Comparison of ENCODE assay signal across 9 mouse cellular contexts in the genomic region with DNA sequence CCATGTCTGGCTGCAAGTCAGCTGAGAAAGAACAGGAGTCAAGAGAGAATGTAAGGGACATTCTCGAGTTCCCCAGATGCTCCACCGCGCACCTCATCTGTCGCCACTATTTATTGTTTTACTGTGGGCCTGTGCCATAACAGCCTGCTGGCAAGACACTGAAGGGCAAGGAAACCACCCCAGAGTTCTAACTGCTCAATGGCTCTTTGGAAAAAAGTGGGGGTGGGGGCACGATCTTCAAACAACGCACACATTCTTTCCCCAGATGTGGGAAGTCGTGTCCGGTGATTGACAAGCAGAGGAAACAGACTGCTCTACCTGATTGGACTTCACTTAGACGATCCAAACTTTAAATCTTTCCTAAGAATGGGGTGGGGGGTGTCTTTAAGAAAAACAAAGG. TPM values are rescaled to one million over a fixed set of nuclear protein-coding genes. Genes with fewer than 3 reads are reported as not detected.
A peak's percentile ranks its signal among the peaks of the same experiment; 100 is the strongest.
DNase-seq lines count a peak whose midpoint lies in the region; ATAC-seq and TF ChIP-seq lines count a peak whose summit lies in the region.
"Had no signal": no experiment of that assay in that cellular context is flagged by ENCODE, and none has a peak within 500 bp of the region (broad histone marks: within the 10 kb centered on the region; RNA-seq: fewer than 3 reads in every experiment).

No protein-coding gene starts in this region.

- H3K27me3 ChIP-seq in kidney, embryonic 14.5 days (ENCODE audit: control insufficient read depth, insufficient read depth, low read length), result no peaks in the 10 kb centered on the region
- H3K27me3 ChIP-seq in embryonic facial prominence, embryonic 14.5 days (replicated peaks; ENCODE audit: control insufficient read depth, insufficient read depth, low read length), result no peaks in the 10 kb centered on the region
- no peaks in the 10 kb centered on the region for H3K27me3 ChIP-seq in hindbrain, postnatal 0 days (ENCODE audit: insufficient read depth, low read length)
- no peaks in the 10 kb centered on the region for H3K27me3 ChIP-seq in midbrain, embryonic 16.5 days (ENCODE audit: control insufficient read depth, insufficient read depth, low read depth, low read length)

- H3K4me1 ChIP-seq in kidney, embryonic 14.5 days (ENCODE audit: control insufficient read depth, insufficient read depth, low read length), result peaks cover 47% of the 10 kb centered on the region
- H3K4me1 ChIP-seq in embryonic facial prominence, embryonic 14.5 days (ENCODE audit: control insufficient read depth, insufficient read depth, low read length), result peaks cover 57% of the 10 kb centered on the region
- H3K4me1 ChIP-seq in hindbrain, postnatal 0 days (ENCODE audit: insufficient read depth, low read length), result peaks cover 42% of the 10 kb centered on the region
- peaks cover 46% of the 10 kb centered on the region for H3K4me1 ChIP-seq in midbrain, embryonic 16.5 days (ENCODE audit: control insufficient read depth, insufficient read depth, low read length)

- no peaks in the 10 kb centered on the region for H3K9me3 ChIP-seq in kidney, embryonic 14.5 days (ENCODE audit: control insufficient read depth, low read length)
- no peaks in the 10 kb centered on the region for H3K9me3 ChIP-seq in embryonic facial prominence, embryonic 14.5 days (ENCODE audit: control insufficient read depth, low read length)
- no peaks in the 10 kb centered on the region for H3K9me3 ChIP-seq in hindbrain, postnatal 0 days (ENCODE audit: low read length)
- H3K9me3 ChIP-seq in midbrain, embryonic 16.5 days (replicated peaks; ENCODE audit: control insufficient read depth, low read length, poor library complexity, severe bottlenecking), result no peaks in the 10 kb centered on the region
- H3K9me3 ChIP-seq: megakaryocyte, embryonic 14.5 days had no signal

- DNase-seq in kidney, adult 8-10 months, result no peak
- peak; percentile 61 for DNase-seq in embryonic facial prominence, embryonic 14.5 days (ENCODE audit: low spot score)
- peak; percentile 53 for DNase-seq in hindbrain, postnatal 0 days (ENCODE audit: low spot score)
- DNase-seq in frontal cortex, postnatal 14 days (ENCODE audit: low spot score in 2 of 2), result no peak
- DNase-seq in MN1 (ENCODE audit: low spot score), result no peak

- peak; percentile 11; the same call in 1 of the 2 replicates for TF ChIP-seq CTCF in hindbrain, postnatal 0 days (IDR thresholded peaks at IDR 0.05; ENCODE audit: low read depth)

- H3K36me3 ChIP-seq in kidney, embryonic 14.5 days (ENCODE audit: control insufficient read depth, insufficient read depth, low read length), result no peaks in the 10 kb centered on the region
- H3K36me3 ChIP-seq in embryonic facial prominence, embryonic 14.5 days (ENCODE audit: control insufficient read depth, insufficient read depth, low read length), result no peaks in the 10 kb centered on the region
- no peaks in the 10 kb centered on the region for H3K36me3 ChIP-seq in hindbrain, postnatal 0 days (ENCODE audit: insufficient read depth, low read length)
- H3K36me3 ChIP-seq in midbrain, embryonic 16.5 days (ENCODE audit: control insufficient read depth, insufficient read depth, low read length), result no peaks in the 10 kb centered on the region

- peak overlapping the region; percentile 44; the same call in 1 of the 2 replicates for H3K9ac ChIP-seq in kidney, embryonic 14.5 days (ENCODE audit: low read depth, low read length)
- H3K9ac ChIP-seq in embryonic facial prominence, embryonic 14.5 days (ENCODE audit: low read depth, low read length), result peak overlapping the region; percentile 51; the same call in 1 of the 2 replicates
- peak overlapping the region; percentile 55 for H3K9ac ChIP-seq in hindbrain, postnatal 0 days (replicated peaks; ENCODE audit: low read length)
- H3K9ac ChIP-seq in midbrain, embryonic 16.5 days (ENCODE audit: low read depth, low read length), result no peak overlapping the region

- 2% methylated on average over 9 of the region's 9 CpGs for WGBS in kidney, embryonic 14.5 days
- WGBS in embryonic facial prominence, embryonic 14.5 days, result 7% methylated on average over 9 of the region's 9 CpGs
- WGBS in hindbrain, postnatal 0 days, result 16% methylated on average over 9 of the region's 9 CpGs
- WGBS in midbrain, embryonic 16.5 days, result 24% methylated on average over 9 of the region's 9 CpGs

- H3K4me2 ChIP-seq in kidney, embryonic 14.5 days (replicated peaks; ENCODE audit: low read depth, low read length), result peak overlapping the region; percentile 35
- H3K4me2 ChIP-seq in embryonic facial prominence, embryonic 14.5 days (ENCODE audit: low read depth, low read length), result peak overlapping the region; percentile 48
- peak overlapping the region; percentile 51 for H3K4me2 ChIP-seq in hindbrain, postnatal 0 days (ENCODE audit: low read depth, low read length)
- peak overlapping the region; percentile 31 for H3K4me2 ChIP-seq in midbrain, embryonic 16.5 days (ENCODE audit: low read length)

- peak overlapping the region; percentile 68; the same call in 1 of the 2 replicates for H3K27ac ChIP-seq in kidney, embryonic 14.5 days (ENCODE audit: low read depth, low read length)
- H3K27ac ChIP-seq in embryonic facial prominence, embryonic 14.5 days (replicated peaks; ENCODE audit: low read depth, low read length), result peak overlapping the region; percentile 78
- H3K27ac ChIP-seq in hindbrain, postnatal 0 days, result peak overlapping the region; percentile 91
- peak overlapping the region; percentile 69 for H3K27ac ChIP-seq in midbrain, embryonic 16.5 days (ENCODE audit: low read length)

- peak overlapping the region; percentile 23 for H3K4me3 ChIP-seq in kidney, embryonic 14.5 days (ENCODE audit: low read length)
- H3K4me3 ChIP-seq in embryonic facial prominence, embryonic 14.5 days (ENCODE audit: low read depth, low read length), result peak overlapping the region; percentile 28
- peak overlapping the region; percentile 41 for H3K4me3 ChIP-seq in hindbrain, postnatal 0 days (ENCODE audit: low read length)
- peak overlapping the region; percentile 8; the same call in 1 of the 2 replicates for H3K4me3 ChIP-seq in midbrain, embryonic 16.5 days (ENCODE audit: low read depth, low read length)
- H3K4me3 ChIP-seq: megakaryocyte, embryonic 14.5 days had no signal

- ATAC-seq in kidney, embryonic 14.5 days (ENCODE audit: low FRiP score, low TSS enrichment), result no peak
- no peak for ATAC-seq in embryonic facial prominence, embryonic 14.5 days (ENCODE audit: low read depth)
- no peak for ATAC-seq in hindbrain, postnatal 0 days
- no peak for ATAC-seq in midbrain, embryonic 16.5 days
- no peak for ATAC-seq in erythroblast, adult 5-6 weeks (replicated peaks; ENCODE audit: low FRiP score, poor library complexity, severe bottlenecking)

RNA-seq across cellular contexts. Expression of gene Sparcl1, which starts 1.5 kb away (rescaled TPM):
- 33.5 and 36.1 TPM in 2 replicates for polyA plus RNA-seq in kidney, embryonic 14.5 days (2014; fragmentation: Nextera tagmentation; extraction: Ambion mirVana)
- 108 and 117 TPM in 2 replicates for polyA plus RNA-seq in embryonic facial prominence, embryonic 14.5 days (2014; fragmentation: Nextera tagmentation; extraction: Ambion mirVana)
- 660 and 723 TPM in 2 replicates for total RNA-seq in hindbrain, postnatal 0 days (2014; rRNA removed)
- polyA plus RNA-seq in hindbrain, postnatal 0 days (2015; fragmentation: Nextera tagmentation; extraction: Ambion mirVana), result 782 and 913 TPM in 2 replicates
- polyA plus RNA-seq in midbrain, embryonic 16.5 days (2015; fragmentation: Nextera tagmentation; extraction: Ambion mirVana), result 163 and 240 TPM in 2 replicates
- not detected in 2 replicates for total RNA-seq in erythroblast, adult 5-6 weeks (2015; ENCODE audit: low replicate concordance)
- 0.85 TPM in 1 of 2 replicates, not detected in the other for total RNA-seq in erythroblast, adult 5-6 weeks (2017; ENCODE audit: low replicate concordance)

RNA-seq across cellular contexts. Expression of gene Gm17660, which starts 34.6 kb away (rescaled TPM):
- not detected in 2 replicates for polyA plus RNA-seq in kidney, embryonic 14.5 days (2014; fragmentation: Nextera tagmentation; extraction: Ambion mirVana)
- 0.47 TPM in 1 of 2 replicates, not detected in the other for polyA plus RNA-seq in embryonic facial prominence, embryonic 14.5 days (2014; fragmentation: Nextera tagmentation; extraction: Ambion mirVana)
- 0.58 TPM in 1 of 2 replicates, not detected in the other for total RNA-seq in hindbrain, postnatal 0 days (2014; rRNA removed)
- 0.61 TPM in 1 of 2 replicates, not detected in the other for polyA plus RNA-seq in hindbrain, postnatal 0 days (2015; fragmentation: Nextera tagmentation; extraction: Ambion mirVana)
- 0.80 TPM in 1 of 2 replicates, not detected in the other for polyA plus RNA-seq in midbrain, embryonic 16.5 days (2015; fragmentation: Nextera tagmentation; extraction: Ambion mirVana)
- total RNA-seq in erythroblast, adult 5-6 weeks (2015; ENCODE audit: low replicate concordance), result not detected in 2 replicates
- total RNA-seq in erythroblast, adult 5-6 weeks (2017; ENCODE audit: low replicate concordance), result not detected in 2 replicates

RNA-seq across cellular contexts. Expression of gene Dspp, which starts 58.5 kb away (rescaled TPM):
- polyA plus RNA-seq in kidney, embryonic 14.5 days (2014; fragmentation: Nextera tagmentation; extraction: Ambion mirVana), result not detected in 2 replicates
- polyA plus RNA-seq in embryonic facial prominence, embryonic 14.5 days (2014; fragmentation: Nextera tagmentation; extraction: Ambion mirVana), result not detected in 2 replicates
- not detected in 2 replicates for total RNA-seq in hindbrain, postnatal 0 days (2014; rRNA removed)
- not detected in 2 replicates for polyA plus RNA-seq in hindbrain, postnatal 0 days (2015; fragmentation: Nextera tagmentation; extraction: Ambion mirVana)
- polyA plus RNA-seq in midbrain, embryonic 16.5 days (2015; fragmentation: Nextera tagmentation; extraction: Ambion mirVana), result not detected in 2 replicates
- total RNA-seq in erythroblast, adult 5-6 weeks (2015; ENCODE audit: low replicate concordance), result not detected in 2 replicates
- not detected in 2 replicates for total RNA-seq in erythroblast, adult 5-6 weeks (2017; ENCODE audit: low replicate concordance)

Comparison
In these comparisons a context has a peak if more than half of its experiments do, and no peak if none do; other contexts are left out.
1. DNase-seq: peak in embryonic facial prominence, embryonic 14.5 days (single experiment) and hindbrain, postnatal 0 days (single experiment); none in kidney, adult 8-10 months (0 of 2), frontal cortex, postnatal 14 days (0 of 2) and MN1 (single experiment).
2. Peak in every context shown above with its lines, with median percentiles within 50 percentile points of each other: H3K27ac ChIP-seq, H3K4me2 ChIP-seq and H3K4me3 ChIP-seq.